Mouse (Mus musculus): ENCODE measurements around the gene Srarp. TPM values are rescaled to one million over a fixed set of nuclear protein-coding genes. Genes with fewer than 3 reads are reported as not detected.
A peak's percentile ranks its signal among the peaks of the same experiment; 100 is the strongest.

Gene Srarp
- polyA plus RNA-seq (2015; fragmentation: Nextera tagmentation; extraction: Ambion mirVana): not detected in 2 replicates

GRCm38 (mm10) chr4:141435974-141436373 is at the start of gene Srarp:
Gene Srarp (minus strand): TSS chr4:141436105.
- no peak within 1 kb of the TSS for H3K4me2 ChIP-seq
- DNase-seq (no peak), ATAC-seq (ENCODE audit: low read depth) (no peak)
- WGBS (ENCODE audit: insufficient replicate concordance): 63% methylated on average over 1 of the region's 1 CpGs
- H3K36me3 ChIP-seq: no peaks in the 10 kb centered on the region
- no peak within 1 kb of the TSS for H3K4me3 ChIP-seq (replicated peaks)
- no peak within 1 kb of the TSS for H3K9ac ChIP-seq
- H3K27ac ChIP-seq: no peak within 1 kb of the TSS
- no peaks in the 10 kb centered on the region for H3K9me3 ChIP-seq (replicated peaks)
- no peaks in the 10 kb centered on the region for H3K27me3 ChIP-seq
- no peaks in the 10 kb centered on the region for H3K4me1 ChIP-seq (replicated peaks)

DNA sequence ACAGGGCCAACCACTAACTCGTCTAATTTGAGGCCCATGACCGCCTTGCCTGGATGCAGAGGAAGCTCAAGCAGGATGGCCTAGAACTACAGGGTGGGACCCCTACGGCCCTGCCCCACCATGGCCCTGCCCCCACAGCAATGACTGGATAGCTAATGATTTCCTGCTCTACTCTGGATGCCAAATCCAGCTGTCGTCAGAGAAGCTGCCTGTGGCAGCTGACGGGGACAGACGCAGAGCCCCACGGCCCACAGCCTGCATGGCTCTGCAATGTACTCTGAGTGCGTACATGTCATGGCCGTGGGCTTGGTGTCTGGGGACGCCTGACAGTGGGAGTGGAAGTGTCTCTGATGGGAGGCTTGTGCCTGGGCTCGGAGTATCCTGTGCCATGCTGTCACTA is 48.2 kb upstream of the Srarp start:
- Histone ChIP-seq H3K36me3 (peaks cover 97% of the 10 kb centered on the region), H3K4me2 (no peak overlapping the region), H3K4me3 (replicated peaks) (no peak overlapping the region), H3K27me3 (no peaks in the 10 kb centered on the region), H3K9me3 (replicated peaks) (peaks cover 5% of the 10 kb centered on the region), H3K9ac (no peak overlapping the region), H3K27ac (no peak overlapping the region), H3K4me1 (replicated peaks) (no peaks in the 10 kb centered on the region)
- ATAC-seq (ENCODE audit: low read depth): no peak
- WGBS (ENCODE audit: insufficient replicate concordance): 83% methylated on average over 11 of the region's 11 CpGs
- no peak for DNase-seq

DNA sequence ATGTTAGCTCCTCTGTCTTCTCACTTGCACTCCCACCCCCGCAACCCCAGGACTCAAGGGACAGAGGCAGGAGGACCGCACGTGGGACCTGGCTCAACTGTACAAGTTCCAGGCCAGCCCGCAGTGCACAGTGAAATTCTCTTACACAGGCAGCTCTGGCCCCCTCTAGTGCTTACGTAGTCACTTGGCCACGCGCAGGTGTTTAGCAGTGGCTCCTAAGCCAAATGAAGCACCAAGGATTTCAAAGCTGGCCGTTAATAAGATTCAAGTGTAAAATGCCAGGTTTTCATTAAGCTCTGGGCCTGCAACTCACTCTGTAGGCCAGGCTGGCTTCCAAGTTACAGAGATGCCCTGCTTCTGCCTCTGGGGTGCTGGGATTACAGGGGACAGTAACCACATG is 43.5 kb upstream of the Srarp start:
- H3K4me2 ChIP-seq: no peak overlapping the region
- H3K9me3 ChIP-seq (replicated peaks): peaks cover 44% of the 10 kb centered on the region
- no peak overlapping the region for H3K4me3 ChIP-seq (replicated peaks)
- no peak for ATAC-seq (ENCODE audit: low read depth)
- WGBS (ENCODE audit: insufficient replicate concordance): 95% methylated on average over 8 of the region's 8 CpGs
- H3K27ac ChIP-seq: no peak overlapping the region
- no peak overlapping the region for H3K9ac ChIP-seq
- no peak for DNase-seq
- H3K27me3 ChIP-seq: no peaks in the 10 kb centered on the region
- peaks cover 98% of the 10 kb centered on the region for H3K36me3 ChIP-seq
- no peaks in the 10 kb centered on the region for H3K4me1 ChIP-seq (replicated peaks)

GRCm38 (mm10) chr4:141478794-141479193 is 42.9 kb upstream of the Srarp start:
- Histone ChIP-seq H3K36me3 (peaks cover 98% of the 10 kb centered on the region), H3K27ac (no peak overlapping the region)
- no peak for ATAC-seq (ENCODE audit: low read depth)

GRCm38 (mm10) chr4:141478225-141478624 is 42.3 kb upstream of the Srarp start:
- 0 out of 2 replicates have a peak, but pooled peaks cover 6% of the 10 kb centered on the region for H3K4me1 ChIP-seq (replicated peaks)
- no peaks in the 10 kb centered on the region for H3K27me3 ChIP-seq
- no peak overlapping the region for H3K4me2 ChIP-seq
- DNase-seq: no peak
- no peak for ATAC-seq (ENCODE audit: low read depth)
- H3K9ac ChIP-seq: no peak overlapping the region
- peaks cover 46% of the 10 kb centered on the region for H3K9me3 ChIP-seq (replicated peaks)
- peaks cover 98% of the 10 kb centered on the region for H3K36me3 ChIP-seq
- H3K27ac ChIP-seq: peak overlapping the region; percentile 13; the same call in 1 of the 2 replicates
- no peak overlapping the region for H3K4me3 ChIP-seq (replicated peaks)
- WGBS (ENCODE audit: insufficient replicate concordance): 90% methylated on average over 23 of the region's 23 CpGs

More at GRCm38 (mm10) chr4:141478794-141479193, 42.9 kb upstream of the Srarp start:
- H3K4me3 ChIP-seq (replicated peaks): no peak overlapping the region
- H3K4me2 ChIP-seq: no peak overlapping the region
- H3K4me1 ChIP-seq (replicated peaks): 0 out of 2 replicates have a peak, but pooled peaks cover 5% of the 10 kb centered on the region
- no peak overlapping the region for H3K9ac ChIP-seq
- 94% methylated on average over 32 of the region's 32 CpGs for WGBS (ENCODE audit: insufficient replicate concordance)
- no peak for DNase-seq
- H3K27me3 ChIP-seq: no peaks in the 10 kb centered on the region
- H3K9me3 ChIP-seq (replicated peaks): peaks cover 45% of the 10 kb centered on the region

- H3K4me2 ChIP-seq: no peak overlapping the region
- H3K27me3 ChIP-seq: no peaks in the 10 kb centered on the region
- no peak overlapping the region for H3K27ac ChIP-seq
- WGBS (ENCODE audit: insufficient replicate concordance): 63% methylated on average over 16 of the region's 16 CpGs
- no peak for ATAC-seq (ENCODE audit: low read depth)
- H3K4me3 ChIP-seq (replicated peaks): no peak overlapping the region
- H3K9ac ChIP-seq: no peak overlapping the region
- H3K36me3 ChIP-seq: peaks cover 98% of the 10 kb centered on the region
- H3K4me1 ChIP-seq (replicated peaks): 0 out of 2 replicates have a peak, but pooled peaks cover 6% of the 10 kb centered on the region
- H3K9me3 ChIP-seq (replicated peaks): peaks cover 50% of the 10 kb centered on the region
- no peak for DNase-seq
These were observed 41.8 kb upstream of the Srarp start for GRCm38 (mm10) chr4:141477681-141478102.

DNA sequence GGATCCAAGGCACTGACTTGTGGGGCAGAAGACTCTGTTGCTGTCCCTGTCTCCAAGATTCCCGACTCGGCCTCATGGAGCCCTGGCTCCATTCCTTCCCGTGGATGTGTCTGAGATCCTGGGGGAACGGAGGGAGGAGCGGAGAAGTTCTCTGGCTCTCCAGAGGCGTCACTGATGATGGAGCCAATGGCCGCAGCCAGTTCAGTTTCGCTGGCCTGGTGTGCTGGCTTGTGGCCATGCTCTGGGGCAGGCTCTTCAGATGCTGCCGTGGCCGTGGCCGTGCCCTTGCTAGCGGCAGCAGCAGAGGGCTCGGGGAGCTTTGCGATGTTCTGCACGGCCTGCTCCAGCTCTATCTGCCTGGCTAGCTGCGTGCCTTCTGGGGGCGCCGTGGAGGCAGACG is 38.5 kb upstream of the Srarp start:
- Histone ChIP-seq H3K9ac (no peak overlapping the region), H3K4me1 (replicated peaks) (0 out of 2 replicates have a peak, but pooled peaks cover 6% of the 10 kb centered on the region), H3K4me3 (replicated peaks) (no peak overlapping the region), H3K9me3 (replicated peaks) (peaks cover 57% of the 10 kb centered on the region), H3K4me2 (no peak overlapping the region), H3K27ac (no peak overlapping the region), H3K27me3 (no peaks in the 10 kb centered on the region), H3K36me3 (peaks cover 100% of the 10 kb centered on the region)
- DNase-seq: no peak
- no peak for ATAC-seq (ENCODE audit: low read depth)
- 92% methylated on average over 19 of the region's 19 CpGs for WGBS (ENCODE audit: insufficient replicate concordance)

- no peak for ATAC-seq (ENCODE audit: low read depth)
- 92% methylated on average over 32 of the region's 32 CpGs for WGBS (ENCODE audit: insufficient replicate concordance)
These were observed 36.9 kb upstream of the Srarp start for GRCm38 (mm10) chr4:141472641-141473321.

DNA sequence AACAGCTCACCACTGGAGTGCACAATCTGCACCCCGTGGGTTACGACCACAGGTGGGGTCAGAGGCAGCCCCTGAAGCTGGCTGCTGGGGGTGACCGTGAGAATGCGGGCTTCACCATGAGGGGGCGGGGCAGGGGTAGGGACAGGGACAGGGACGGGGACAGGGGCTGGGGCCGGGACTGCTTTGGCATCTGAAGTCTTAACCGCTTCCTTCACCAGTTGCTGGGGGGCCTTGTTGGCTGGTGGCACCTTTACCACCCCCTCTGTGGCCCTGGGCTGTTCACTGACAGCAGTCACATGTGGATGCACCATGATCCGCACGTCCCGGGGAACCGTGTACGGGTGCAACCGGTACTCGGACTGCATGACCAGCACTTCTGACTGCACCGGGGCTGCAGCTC is 35.6 kb upstream of the Srarp start:
- no peaks in the 10 kb centered on the region for H3K27me3 ChIP-seq
- H3K4me3 ChIP-seq (replicated peaks): no peak overlapping the region
- H3K27ac ChIP-seq: no peak overlapping the region
- no peak for ATAC-seq (ENCODE audit: low read depth)
- no peak for DNase-seq
- H3K9ac ChIP-seq: no peak overlapping the region
- 93% methylated on average over 16 of the region's 16 CpGs for WGBS (ENCODE audit: insufficient replicate concordance)
- no peak overlapping the region for H3K4me2 ChIP-seq
- H3K4me1 ChIP-seq (replicated peaks): 0 out of 2 replicates have a peak, but pooled peaks cover 6% of the 10 kb centered on the region
- H3K9me3 ChIP-seq (replicated peaks): peaks cover 35% of the 10 kb centered on the region
- H3K36me3 ChIP-seq: peaks cover 98% of the 10 kb centered on the region

More at GRCm38 (mm10) chr4:141472641-141473321, 36.9 kb upstream of the Srarp start:
- Histone ChIP-seq H3K27ac (no peak overlapping the region), H3K4me3 (replicated peaks) (no peak overlapping the region), H3K4me1 (replicated peaks) (0 out of 2 replicates have a peak, but pooled peaks cover 6% of the 10 kb centered on the region), H3K27me3 (no peaks in the 10 kb centered on the region), H3K36me3 (peaks cover 98% of the 10 kb centered on the region), H3K9me3 (replicated peaks) (peaks cover 42% of the 10 kb centered on the region), H3K9ac (no peak overlapping the region), H3K4me2 (no peak overlapping the region)
- DNase-seq: no peak

- ATAC-seq (ENCODE audit: low read depth) (no peak), DNase-seq (no peak)
- Histone ChIP-seq H3K27me3 (no peaks in the 10 kb centered on the region), H3K9ac (no peak overlapping the region), H3K36me3 (peaks cover 98% of the 10 kb centered on the region), H3K4me2 (no peak overlapping the region), H3K9me3 (replicated peaks) (peaks cover 13% of the 10 kb centered on the region; the same call in 1 of the 2 replicates), H3K27ac (no peak overlapping the region), H3K4me3 (replicated peaks) (no peak overlapping the region), H3K4me1 (replicated peaks) (0 out of 2 replicates have a peak, but pooled peaks cover 6% of the 10 kb centered on the region)
- WGBS (ENCODE audit: insufficient replicate concordance): 92% methylated on average over 9 of the region's 9 CpGs
These were observed 33.4 kb upstream of the Srarp start for GRCm38 (mm10) chr4:141469343-141469742.

GRCm38 (mm10) chr4:141468576-141468975 is 32.7 kb upstream of the Srarp start:
- Histone ChIP-seq H3K27me3 (no peaks in the 10 kb centered on the region), H3K4me3 (replicated peaks) (no peak overlapping the region), H3K4me2 (no peak overlapping the region), H3K36me3 (peaks cover 98% of the 10 kb centered on the region), H3K27ac (no peak overlapping the region), H3K9ac (no peak overlapping the region), H3K4me1 (replicated peaks) (no peaks in the 10 kb centered on the region; the same call in 1 of the 2 replicates), H3K9me3 (replicated peaks) (peaks cover 13% of the 10 kb centered on the region; the same call in 1 of the 2 replicates)
- ATAC-seq (ENCODE audit: low read depth) (no peak), DNase-seq (no peak)
- 75% methylated on average over 10 of the region's 10 CpGs for WGBS (ENCODE audit: insufficient replicate concordance)

- ATAC-seq (ENCODE audit: low read depth) (no peak), DNase-seq (no peak)
- Histone ChIP-seq H3K9me3 (replicated peaks) (peaks cover 8% of the 10 kb centered on the region; the same call in 1 of the 2 replicates), H3K4me3 (replicated peaks) (no peak overlapping the region), H3K4me1 (replicated peaks) (peaks cover 2% of the 10 kb centered on the region; the same call in 1 of the 2 replicates), H3K27me3 (no peaks in the 10 kb centered on the region), H3K36me3 (peaks cover 98% of the 10 kb centered on the region), H3K9ac (no peak overlapping the region), H3K4me2 (no peak overlapping the region), H3K27ac (no peak overlapping the region)
- 78% methylated on average over 6 of the region's 6 CpGs for WGBS (ENCODE audit: insufficient replicate concordance)
These were observed 31.6 kb upstream of the Srarp start for GRCm38 (mm10) chr4:141467581-141467927.

All from liver, embryonic 13.5 days (tissue).